Mouse (Mus musculus) limb, embryonic 14.5 days (tissue): ENCODE measurements at regions not wholly inside any gene's neighbourhood (a gene's known extent, or its start where the extent isn't known, plus 50 kb on each side); places are given as distances from the start of the nearest gene placed in this dataset.

Experiments used
- ATAC-seq: fragments of 200-750 bp; cut with Nextera tagmentation; 2 replicates; pipeline ENCODE4 v1.8.0; 2017; ENCODE audit warnings: low read depth, moderate number of reproducible peaks, moderate TSS enrichment; ENCODE audit not compliant: low FRiP score
- DNase-seq: peaks from one replicate; pipeline ENCODE4 v3.0.0-alpha.2; 2015; ENCODE audit warnings: low spot score
- H3K27ac ChIP-seq: fragments of 300-500 bp; sonication (generic); replicated peaks from 2 replicates; pipeline ENCODE4 v1.5.1; 2014; ENCODE audit warnings: low read depth, mild to moderate bottlenecking, low read length, moderate library complexity, mixed read lengths
- H3K27me3 ChIP-seq: fragments of 300-500 bp; sonication (generic); 2 replicates; pipeline ENCODE4 v1.6.1; 2014; ENCODE audit warnings: low read length, mixed read lengths; ENCODE audit not compliant: control insufficient read depth, insufficient read depth
- H3K36me3 ChIP-seq: fragments of 300-500 bp; sonication (generic); 2 replicates; pipeline ENCODE4 v1.6.1; 2014; ENCODE audit warnings: mild to moderate bottlenecking, low read length, moderate library complexity, mixed read lengths; ENCODE audit not compliant: control insufficient read depth, insufficient read depth
- H3K4me1 ChIP-seq: fragments of 300-500 bp; sonication (generic); 2 replicates; pipeline ENCODE4 v1.6.1; 2014; ENCODE audit warnings: antibody characterized with exemption, low read length, mixed read lengths; ENCODE audit not compliant: control insufficient read depth, insufficient read depth
- H3K4me2 ChIP-seq: fragments of 300-500 bp; sonication (generic); replicated peaks from 2 replicates; pipeline ENCODE4 v1.6.1; 2014; ENCODE audit warnings: low read depth, mild to moderate bottlenecking, low read length, moderate library complexity; ENCODE audit not compliant: severe bottlenecking
- H3K4me3 ChIP-seq: fragments of 300-500 bp; sonication (generic); replicated peaks from 2 replicates; pipeline ENCODE4 v1.5.1; 2014; ENCODE audit warnings: low read length
- H3K9ac ChIP-seq: fragments of 300-500 bp; sonication (generic); 2 replicates; pipeline ENCODE4 v1.6.1; 2014; ENCODE audit warnings: mild to moderate bottlenecking, low read depth, low read length, moderate library complexity; ENCODE audit not compliant: severe bottlenecking
- H3K9me3 ChIP-seq: fragments of 300-500 bp; sonication (generic); 2 replicates; pipeline ENCODE4 v1.6.1; 2016; ENCODE audit warnings: low read length; ENCODE audit not compliant: control insufficient read depth
- POLR2A ChIP-seq: fragments of 200-500 bp; IDR thresholded peaks from 2 replicates; pipeline ENCODE4 v1.8.0; 2012; ENCODE audit warnings: inconsistent platforms, mild to moderate bottlenecking, moderate library complexity, borderline replicate concordance; ENCODE audit not compliant: insufficient read depth, insufficient read length; ENCODE audit errors: extremely low read depth
- WGBS: fragments of 180-500 bp; shearing (Covaris S2); extraction: QIAGEN DNeasy Blood & Tissue Kit; methylation state at CpG from one replicate; pipeline ENCODE4 v1.1.7; 2014; 5-methylcytosine and 5-hydroxymethylcytosine counted together

DNA sequence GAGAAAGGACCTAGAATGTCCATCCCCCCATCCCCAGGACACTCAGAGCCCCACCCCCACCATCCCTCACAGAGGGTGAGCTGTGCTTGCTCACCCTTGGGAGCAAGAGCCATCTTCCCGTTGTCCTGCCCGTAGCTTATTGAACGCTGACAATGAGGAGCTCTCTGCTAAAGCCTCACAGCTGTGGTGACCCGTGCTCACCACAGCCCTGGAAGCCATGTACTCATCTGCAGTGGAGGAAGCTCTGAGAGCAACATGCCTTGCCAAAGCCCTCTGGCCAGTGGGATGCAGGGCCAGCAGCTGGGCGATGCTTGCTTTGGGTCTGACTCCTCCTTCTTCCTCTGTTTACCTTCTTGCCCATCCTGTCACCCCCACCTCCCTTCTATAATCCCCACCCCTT lies 53.8 kb upstream of the Lhfpl2 start:
- 77% methylated on average over 5 of the region's 5 CpGs for WGBS

GRCm38 (mm10) chr13:94004417-94004816 lies 53.2 kb upstream of the Lhfpl2 start:
- ATAC-seq (no peak), DNase-seq (no peak)
- no peaks in the 10 kb centered on the region for H3K4me1 ChIP-seq
- no peak overlapping the region for H3K4me3 ChIP-seq
- no peaks in the 10 kb centered on the region for H3K9me3 ChIP-seq
- H3K4me2 ChIP-seq, result no peak overlapping the region
- no peak for TF ChIP-seq POLR2A
- H3K9ac ChIP-seq, result no peak overlapping the region
- no peaks in the 10 kb centered on the region for H3K27me3 ChIP-seq
- H3K36me3 ChIP-seq, result no peaks in the 10 kb centered on the region
- H3K27ac ChIP-seq, result no peak overlapping the region
- WGBS, result 84% methylated on average over 3 of the region's 3 CpGs

More for the DNA sequence above, 53.8 kb upstream of the Lhfpl2 start:
- ATAC-seq (no peak), DNase-seq (no peak)
- H3K27ac ChIP-seq, result no peak overlapping the region
- H3K4me2 ChIP-seq, result no peak overlapping the region
- no peaks in the 10 kb centered on the region for H3K27me3 ChIP-seq
- H3K4me1 ChIP-seq, result no peaks in the 10 kb centered on the region
- no peaks in the 10 kb centered on the region for H3K36me3 ChIP-seq
- H3K9me3 ChIP-seq, result no peaks in the 10 kb centered on the region
- H3K9ac ChIP-seq, result no peak overlapping the region
- H3K4me3 ChIP-seq, result no peak overlapping the region
- TF ChIP-seq POLR2A, result no peak

GRCm38 (mm10) chr13:94005880-94006279 lies 51.7 kb upstream of the Lhfpl2 start:
- no peaks in the 10 kb centered on the region for H3K9me3 ChIP-seq
- H3K27me3 ChIP-seq, result no peaks in the 10 kb centered on the region
- H3K9ac ChIP-seq, result no peak overlapping the region
- 86% methylated on average over 3 of the region's 3 CpGs for WGBS
- no peaks in the 10 kb centered on the region for H3K36me3 ChIP-seq
- H3K27ac ChIP-seq, result no peak overlapping the region
- no peak for TF ChIP-seq POLR2A
- H3K4me1 ChIP-seq, result no peaks in the 10 kb centered on the region
- DNase-seq (no peak), ATAC-seq (no peak)
- no peak overlapping the region for H3K4me2 ChIP-seq
- H3K4me3 ChIP-seq, result no peak overlapping the region
